Mouse (Mus musculus) midbrain, embryonic 12.5 days (tissue): Measurements from ENCODE around the gene Rpl36al. TPM values are rescaled to one million over a fixed set of nuclear protein-coding genes. Genes with fewer than 3 reads are reported as not detected.

ENCODE experiments used
- ATAC-seq: fragments of 200-750 bp; cut with Nextera tagmentation; 2 replicates; pipeline ENCODE4 v1.8.0; 2017; ENCODE audit warnings: low read depth, moderate TSS enrichment, moderate library complexity; ENCODE audit not compliant: low FRiP score
- H3K27ac ChIP-seq: fragments of 300-500 bp; sonication (generic); replicated peaks from 2 replicates; pipeline ENCODE4 v1.5.1; 2016; ENCODE audit warnings: mild to moderate bottlenecking
- H3K27me3 ChIP-seq: fragments of 300-500 bp; sonication (generic); 2 replicates; pipeline ENCODE4 v1.6.1; 2016; ENCODE audit warnings: mild to moderate bottlenecking
- H3K36me3 ChIP-seq: fragments of 300-500 bp; sonication (generic); 2 replicates; pipeline ENCODE4 v1.6.1; 2016
- H3K4me1 ChIP-seq: fragments of 300-500 bp; sonication (generic); 2 replicates; pipeline ENCODE4 v1.6.1; 2016
- H3K4me2 ChIP-seq: fragments of 300-500 bp; sonication (generic); replicated peaks from 2 replicates; pipeline ENCODE4 v1.6.1; 2016; ENCODE audit warnings: mild to moderate bottlenecking, moderate library complexity
- H3K4me3 ChIP-seq: fragments of 300-500 bp; sonication (generic); 2 replicates; pipeline ENCODE4 v1.5.1; 2016; ENCODE audit warnings: mild to moderate bottlenecking
- H3K9ac ChIP-seq: fragments of 300-500 bp; sonication (generic); replicated peaks from 2 replicates; pipeline ENCODE4 v1.6.1; 2016; ENCODE audit warnings: mild to moderate bottlenecking, moderate library complexity
- H3K9me3 ChIP-seq: fragments of 300-500 bp; sonication (generic); 2 replicates; pipeline ENCODE4 v1.6.1; 2016; ENCODE audit warnings: mild to moderate bottlenecking
- WGBS: fragments of 180-500 bp; shearing (Covaris S2); methylation state at CpG from one replicate; pipeline ENCODE4 v1.1.7; 2016; 5-methylcytosine and 5-hydroxymethylcytosine counted together
- polyA plus RNA-seq: library from polyadenylated mRNA; unstranded; fragments of >200 nt; fragmentation: Nextera tagmentation; extraction: Ambion mirVana; gene quantifications from 2 replicates; pipeline ENCODE4 v1.2.1, GENCODE M21; 2016

Rpl36al gene
- polyA plus RNA-seq, 1 experiment from 2014 or later, result 406 TPM

DNA sequence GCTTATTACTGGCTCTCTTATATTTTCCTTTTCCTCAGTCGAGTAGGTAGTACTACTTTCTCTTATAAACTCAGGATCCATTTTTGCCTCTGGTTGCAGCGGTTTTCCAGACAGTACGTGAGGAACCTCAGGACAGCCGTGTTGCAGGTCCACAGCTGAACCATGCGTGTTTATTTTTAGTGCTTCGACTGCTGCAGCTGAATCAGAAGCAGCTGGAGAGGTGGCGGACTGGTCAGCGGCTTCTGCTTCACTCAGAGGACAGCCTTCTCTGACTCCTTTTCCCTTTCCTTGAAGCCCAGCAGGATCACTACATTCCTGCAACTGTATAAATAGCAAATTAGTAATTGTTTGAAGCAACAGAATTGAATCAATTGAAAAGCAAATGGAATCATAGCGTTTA lies 6.2 kb upstream of the Rpl36al start:
- H3K4me2 ChIP-seq, result no peak overlapping the region
- no peak overlapping the region for H3K27ac ChIP-seq
- H3K36me3 ChIP-seq, result peaks cover 35% of the 10 kb centered on the region
- H3K4me1 ChIP-seq, result peaks cover 16% of the 10 kb centered on the region
- no peak overlapping the region for H3K4me3 ChIP-seq
- 83% methylated on average over 9 of the region's 9 CpGs for WGBS
- no peaks in the 10 kb centered on the region for H3K27me3 ChIP-seq
- H3K9me3 ChIP-seq, result no peaks in the 10 kb centered on the region
- no peak for ATAC-seq
- no peak overlapping the region for H3K9ac ChIP-seq

DNA sequence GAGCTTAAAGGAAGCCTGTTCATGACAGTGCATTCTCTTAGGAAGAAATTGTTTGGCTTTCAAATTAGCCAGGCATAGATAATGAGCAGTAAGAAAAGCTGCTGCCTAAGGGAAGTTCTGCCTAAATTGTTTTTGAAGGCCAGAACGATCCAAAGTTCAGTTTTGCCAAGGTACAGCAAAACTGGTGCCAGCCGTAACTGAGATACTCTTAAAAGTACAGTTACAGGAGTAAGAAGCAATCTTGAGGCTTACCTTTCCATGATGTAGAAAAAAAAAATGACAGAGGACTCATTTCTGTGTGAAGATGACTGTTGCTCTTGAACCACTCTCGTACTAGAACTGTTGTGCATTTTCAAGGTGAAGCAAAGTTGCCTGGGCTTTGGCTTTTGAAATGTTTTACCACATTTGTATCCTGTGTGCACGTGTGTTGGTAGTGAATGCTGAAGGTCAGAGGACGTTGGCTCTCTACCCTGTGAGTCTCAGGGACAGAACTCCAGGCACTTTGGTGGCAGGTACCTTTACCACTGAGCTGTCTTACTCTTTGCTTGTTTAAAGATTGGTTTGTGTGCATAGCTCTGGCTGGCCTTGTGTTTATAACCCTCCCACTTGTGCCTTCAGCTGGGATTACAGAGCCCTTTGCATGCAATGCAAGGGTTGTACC lies 3.1 kb upstream of the Rpl36al start:
- H3K4me3 ChIP-seq, result no peak overlapping the region
- 66% methylated on average over 5 of the region's 5 CpGs for WGBS
- no peak overlapping the region for H3K27ac ChIP-seq
- peaks cover 36% of the 10 kb centered on the region for H3K36me3 ChIP-seq
- H3K4me2 ChIP-seq, result no peak overlapping the region
- H3K9ac ChIP-seq, result no peak overlapping the region
- no peak for ATAC-seq
- H3K4me1 ChIP-seq, result peaks cover 24% of the 10 kb centered on the region
- H3K27me3 ChIP-seq, result no peaks in the 10 kb centered on the region
- no peaks in the 10 kb centered on the region for H3K9me3 ChIP-seq

DNA sequence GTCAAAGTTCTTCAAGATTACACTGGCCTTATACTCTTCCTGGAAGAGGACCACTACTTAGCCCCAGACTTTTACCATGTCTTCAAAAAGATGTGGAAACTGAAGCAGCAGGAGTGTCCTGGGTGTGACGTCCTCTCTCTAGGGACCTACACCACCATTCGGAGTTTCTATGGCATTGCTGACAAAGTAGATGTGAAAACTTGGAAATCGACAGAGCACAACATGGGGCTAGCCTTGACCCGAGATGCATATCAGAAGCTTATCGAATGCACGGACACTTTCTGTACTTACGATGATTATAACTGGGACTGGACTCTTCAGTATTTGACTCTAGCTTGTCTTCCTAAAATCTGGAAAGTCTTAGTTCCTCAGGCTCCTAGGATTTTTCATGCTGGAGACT lies 1.5 kb upstream of the Rpl36al start:
- Histone ChIP-seq H3K9me3 (no peaks in the 10 kb centered on the region), H3K36me3 (peaks cover 30% of the 10 kb centered on the region), H3K4me3 (peak overlapping the region; percentile 86), H3K27me3 (no peaks in the 10 kb centered on the region), H3K9ac (peak overlapping the region; percentile 88), H3K4me1 (peaks cover 24% of the 10 kb centered on the region), H3K27ac (no peak overlapping the region), H3K4me2 (peak overlapping the region; percentile 95)
- no peak for ATAC-seq
- 78% methylated on average over 7 of the region's 7 CpGs for WGBS

- ATAC-seq, result peak; percentile 69
- no peaks in the 10 kb centered on the region for H3K9me3 ChIP-seq
- no peaks in the 10 kb centered on the region for H3K27me3 ChIP-seq
- H3K4me2 ChIP-seq, result peak overlapping the region; percentile 95
- peaks cover 24% of the 10 kb centered on the region for H3K4me1 ChIP-seq
- 3% methylated on average over 80 of the region's 86 CpGs for WGBS
- peak overlapping the region; percentile 88 for H3K9ac ChIP-seq
- peak overlapping the region; percentile 86 for H3K4me3 ChIP-seq
- peaks cover 22% of the 10 kb centered on the region for H3K36me3 ChIP-seq
- H3K27ac ChIP-seq, result peak overlapping the region; percentile 92
These were observed 736 bp upstream of the Rpl36al start for GRCm38 (mm10) chr12:69184342-69185295.

DNA sequence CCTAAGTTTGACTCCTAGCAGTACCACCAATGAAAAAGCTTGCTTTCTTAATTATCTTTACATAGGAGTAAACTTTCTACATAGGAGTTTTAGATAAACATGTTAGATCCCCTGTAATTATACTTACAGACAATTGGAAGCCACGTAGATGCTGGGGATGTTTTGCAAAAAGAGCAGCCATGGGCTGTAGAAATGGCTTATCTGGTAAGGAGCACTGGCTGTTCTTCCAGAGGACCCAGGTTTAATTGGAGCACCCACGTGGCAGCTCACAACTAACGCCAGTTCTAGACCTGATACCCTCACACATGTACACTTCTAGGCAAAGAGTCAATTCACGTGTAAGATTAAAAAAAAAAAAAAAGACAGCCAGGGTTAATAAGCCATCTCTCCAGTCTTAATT lies 2.1 kb downstream of the Rpl36al start:
- H3K9me3 ChIP-seq, result no peaks in the 10 kb centered on the region
- H3K4me3 ChIP-seq, result no peak overlapping the region
- H3K4me1 ChIP-seq, result peaks cover 17% of the 10 kb centered on the region
- H3K4me2 ChIP-seq, result no peak overlapping the region
- WGBS, result 94% methylated on average over 4 of the region's 4 CpGs
- no peaks in the 10 kb centered on the region for H3K27me3 ChIP-seq
- no peak overlapping the region for H3K27ac ChIP-seq
- H3K36me3 ChIP-seq, result peaks cover 9% of the 10 kb centered on the region
- no peak for ATAC-seq
- no peak overlapping the region for H3K9ac ChIP-seq

- Histone ChIP-seq H3K9me3 (no peaks in the 10 kb centered on the region), H3K9ac (no peak overlapping the region), H3K36me3 (peaks cover 19% of the 10 kb centered on the region), H3K27me3 (no peaks in the 10 kb centered on the region), H3K27ac (no peak overlapping the region), H3K4me2 (no peak overlapping the region), H3K4me1 (peaks cover 4% of the 10 kb centered on the region), H3K4me3 (no peak overlapping the region)
- no peak for ATAC-seq
- 79% methylated on average over 12 of the region's 12 CpGs for WGBS
These were observed 4.5 kb downstream of the Rpl36al start for GRCm38 (mm10) chr12:69179371-69179770.

DNA sequence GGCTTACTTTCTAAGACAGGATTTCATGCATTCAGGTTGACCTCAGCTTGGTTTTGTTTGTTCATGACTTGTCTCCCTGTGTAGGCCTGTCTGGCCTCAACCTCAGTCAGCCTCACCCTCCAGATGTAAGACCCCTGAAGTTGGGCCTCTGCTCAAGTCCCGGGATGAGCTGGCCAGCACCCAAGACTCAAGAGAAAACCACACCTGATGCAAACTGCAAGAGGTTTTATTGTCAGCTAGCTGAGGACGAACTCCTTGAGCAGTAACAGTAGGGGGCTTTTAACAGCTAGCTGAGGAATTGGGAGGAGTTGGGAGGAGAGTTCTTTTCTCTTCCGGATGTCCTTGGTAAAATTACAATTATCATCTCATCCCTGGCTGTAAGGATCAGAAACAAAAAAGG lies 6.4 kb downstream of the Rpl36al start:
- Histone ChIP-seq H3K27ac (no peak overlapping the region), H3K9ac (no peak overlapping the region), H3K9me3 (no peaks in the 10 kb centered on the region), H3K4me1 (no peaks in the 10 kb centered on the region), H3K27me3 (no peaks in the 10 kb centered on the region), H3K4me2 (no peak overlapping the region), H3K4me3 (no peak overlapping the region), H3K36me3 (peaks cover 23% of the 10 kb centered on the region)
- ATAC-seq, result no peak
- 88% methylated on average over 3 of the region's 3 CpGs for WGBS

- Histone ChIP-seq H3K27me3 (no peaks in the 10 kb centered on the region), H3K4me3 (no peak overlapping the region), H3K4me1 (no peaks in the 10 kb centered on the region), H3K9ac (no peak overlapping the region), H3K36me3 (peaks cover 19% of the 10 kb centered on the region; the same call in 1 of the 2 replicates), H3K27ac (no peak overlapping the region), H3K4me2 (no peak overlapping the region), H3K9me3 (no peaks in the 10 kb centered on the region)
- no peak for ATAC-seq
- WGBS, result 91% methylated on average over 3 of the region's 3 CpGs
These were observed 7.9 kb downstream of the Rpl36al start for GRCm38 (mm10) chr12:69175975-69176374.

- 93% methylated on average over 2 of the region's 2 CpGs for WGBS
- Histone ChIP-seq H3K9ac (no peak overlapping the region), H3K27me3 (no peaks in the 10 kb centered on the region), H3K27ac (no peak overlapping the region), H3K9me3 (no peaks in the 10 kb centered on the region), H3K4me1 (peaks cover 18% of the 10 kb centered on the region), H3K4me2 (no peak overlapping the region), H3K36me3 (peaks cover 19% of the 10 kb centered on the region; the same call in 1 of the 2 replicates), H3K4me3 (no peak overlapping the region)
- no peak for ATAC-seq
These were observed 12.6 kb downstream of the Rpl36al start for GRCm38 (mm10) chr12:69171307-69171706.

DNA sequence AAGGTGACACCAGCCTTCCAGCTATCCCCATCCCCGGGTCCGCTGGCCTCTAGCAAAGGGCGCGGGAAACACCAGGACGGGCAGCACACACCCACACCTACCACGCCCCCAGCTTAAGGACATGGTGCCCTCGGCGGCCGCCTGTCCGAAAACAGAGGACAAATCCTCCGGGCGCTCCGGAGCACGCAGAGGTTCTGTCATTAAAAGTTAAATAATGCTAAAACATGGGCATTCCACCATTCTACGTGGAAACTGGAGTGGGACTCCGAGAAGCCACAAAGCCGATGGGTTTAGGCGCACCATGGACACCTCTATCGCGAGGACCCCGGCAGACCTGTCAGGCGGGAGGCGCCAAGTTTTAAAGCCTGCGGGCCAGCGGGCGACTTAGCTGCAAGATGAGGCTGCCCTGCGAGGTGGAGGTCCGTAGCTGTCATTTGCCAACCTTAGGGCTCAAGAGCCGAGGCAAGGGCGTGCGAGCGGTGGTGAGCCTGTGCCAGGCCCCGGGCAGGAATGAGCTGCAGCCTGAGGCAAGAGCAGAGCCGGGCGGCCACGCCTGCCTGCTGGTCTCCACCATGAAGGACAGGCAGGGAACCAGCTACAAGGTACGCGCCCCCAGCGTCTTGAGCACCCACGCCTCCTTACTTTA lies 15.3 kb downstream of the Rpl36al start, which contains the start of gene Lrr1:
Lrr1 (plus strand) TSS at position 354 of the 646 bp plus-strand sequence.
- H3K9ac ChIP-seq, result peak within 1 kb of the TSS; percentile 69
- peak within 1 kb of the TSS; percentile 39 for H3K27ac ChIP-seq
- H3K4me3 ChIP-seq, result peak within 1 kb of the TSS; percentile 63
- ATAC-seq, result peak; percentile 95
- H3K36me3 ChIP-seq, result 0 out of 2 replicates have a peak, but pooled peaks cover 5% of the 10 kb centered on the region
- peak within 1 kb of the TSS; percentile 94 for H3K4me2 ChIP-seq
- H3K9me3 ChIP-seq, result no peaks in the 10 kb centered on the region
- WGBS, result under 1% methylated on average over 40 of the region's 40 CpGs
- H3K4me1 ChIP-seq, result peaks cover 18% of the 10 kb centered on the region
- H3K27me3 ChIP-seq, result no peaks in the 10 kb centered on the region

DNA sequence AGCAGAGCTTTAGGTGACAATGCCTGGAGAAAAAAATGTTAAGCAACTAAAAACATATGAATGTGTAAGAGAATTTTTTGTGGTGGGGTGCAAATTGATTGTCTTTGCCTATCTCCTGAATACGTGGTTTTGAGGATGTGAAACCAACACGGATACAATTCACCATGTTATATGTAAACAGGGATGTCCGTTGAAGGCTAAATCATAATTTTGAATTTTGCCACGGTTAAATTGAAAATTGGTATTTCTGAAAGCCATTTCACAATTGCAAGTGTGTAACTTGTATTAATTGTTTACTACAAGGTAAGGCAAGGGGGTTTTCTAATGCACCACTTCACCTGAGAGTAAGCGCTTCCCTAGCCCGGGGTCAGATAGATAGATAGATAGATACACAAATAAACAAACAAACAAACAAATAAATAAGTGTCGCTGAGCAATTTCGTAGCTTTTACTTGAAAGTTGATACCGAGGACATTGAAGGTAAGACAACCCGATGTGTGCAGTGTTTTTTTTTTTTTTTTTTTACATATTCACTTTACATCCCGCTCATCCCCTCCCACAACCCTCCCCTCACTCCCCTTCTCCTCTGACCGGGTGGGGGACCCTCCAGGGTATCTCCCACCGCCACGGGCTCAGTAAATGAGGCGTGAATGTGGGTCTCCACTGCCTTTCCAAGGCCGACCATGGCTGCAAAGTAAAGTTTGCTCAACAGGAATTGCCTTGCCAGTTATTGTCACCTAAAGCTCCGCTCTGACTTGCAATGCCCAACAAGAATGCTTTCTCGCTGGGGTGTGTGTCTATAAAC lies 16.0 kb downstream of the Rpl36al start:
- peaks cover 18% of the 10 kb centered on the region for H3K4me1 ChIP-seq
- peak overlapping the region; percentile 69 for H3K9ac ChIP-seq
- 10% methylated on average over 18 of the region's 18 CpGs for WGBS
- peak overlapping the region; percentile 94 for H3K4me2 ChIP-seq
- no peaks in the 10 kb centered on the region for H3K27me3 ChIP-seq
- H3K36me3 ChIP-seq, result 0 out of 2 replicates have a peak, but pooled peaks cover 5% of the 10 kb centered on the region
- peak; percentile 70 for ATAC-seq
- H3K9me3 ChIP-seq, result no peaks in the 10 kb centered on the region
- H3K27ac ChIP-seq, result peak overlapping the region; percentile 39
- peak overlapping the region; percentile 63 for H3K4me3 ChIP-seq
